Mouse (Mus musculus): Measurements from ENCODE around the gene Cdk6. TPM values are rescaled to one million over a fixed set of nuclear protein-coding genes. Genes with fewer than 3 reads are reported as not detected.

Cdk6 gene
- total and polyA plus RNA-seq, 3 experiments = 40.4 to 171 (median 50.8) TPM

- peaks cover 25 to 94% of the 10 kb centered on the region in 2 experiments for H3K4me1 ChIP-seq (ENCODE audit: control insufficient read depth in 1 of 2, insufficient read depth in 2 of 2)
- H3K9ac ChIP-seq (ENCODE audit: insufficient read depth, low read depth) = peak overlapping the region; percentile 44
- peaks cover 3% of the 10 kb centered on the region for H3K9me3 ChIP-seq (replicated peaks; ENCODE audit: low read length)
- H3K4me3 ChIP-seq (replicated peaks in 1 of 3; ENCODE audit: low read depth in 2 of 3, low read length in 2 of 3, poor library complexity in 1 of 3) = no peak overlapping the region
- in situ Hi-C loops (cut with MboI; ENCODE audit: low pct_ligation_motif_present, low pct_unique_long_range_greater_than_20kb, low sequenced_read_pairs) = no loop called here
- H3K36me3 ChIP-seq (replicated peaks in 1 of 2; ENCODE audit: control insufficient read depth in 1 of 2, insufficient read depth in 1 of 2, low read length in 1 of 2) = peaks cover 12 to 29% of the 10 kb centered on the region in 2 experiments
- peak overlapping the region; percentile 87 for H3K27ac ChIP-seq (ENCODE audit: insufficient read depth, low read depth)
- TF ChIP-seq KAT2A (IDR thresholded peaks at IDR 0.05; ENCODE audit: insufficient replicate concordance, low read length) (no peak), GABPA (IDR thresholded peaks at IDR 0.05; ENCODE audit: insufficient replicate concordance, low read depth, low read length) (no peak), HCFC1 (IDR thresholded peaks at IDR 0.05; ENCODE audit: low read depth, low read length) (peak; percentile 18; the same call in 1 of the 2 replicates), SIN3A (IDR thresholded peaks at IDR 0.05; ENCODE audit: low read length) (no peak), BHLHE40 (IDR thresholded peaks at IDR 0.05; ENCODE audit: low read depth, low read length) (no peak), CHD1 (IDR thresholded peaks at IDR 0.05; ENCODE audit: low read depth, low read length) (peak; percentile 7; the same call in 1 of the 2 replicates), ZNF384 (IDR thresholded peaks at IDR 0.05; ENCODE audit: low read depth, low read length) (peak; percentile 84), TBP (conservative IDR thresholded peaks at IDR 0.05; ENCODE audit: low read depth, low read length) (no peak), JUND (conservative IDR thresholded peaks at IDR 0.05; ENCODE audit: low read depth, low read length) (no peak), EP300 (IDR thresholded peaks at IDR 0.05; ENCODE audit: low read length) (no peak), PAX5 (IDR thresholded peaks at IDR 0.05; ENCODE audit: low read length) (no peak), POLR2AphosphoS2 (IDR thresholded peaks at IDR 0.05; ENCODE audit: low read depth, low read length) (no peak), IRF4 (IDR thresholded peaks at IDR 0.05; ENCODE audit: low read depth, low read length) (no peak)
- no peak for DNase-seq (ENCODE audit: extremely low read depth)
- dilution Hi-C loops (cut with MboI; ENCODE audit: extremely low pct_ligation_motif_present, extremely low pct_unique_long_range_greater_than_20kb, low sequenced_read_pairs) = no loop called here
- peak overlapping the region; percentile 68 for H3K4me2 ChIP-seq (ENCODE audit: insufficient read depth, low read depth, poor library complexity, severe bottlenecking)
- peaks cover 63% of the 10 kb centered on the region for H3K79me2 ChIP-seq (replicated peaks; ENCODE audit: control insufficient read depth, extremely low read depth, insufficient read depth, poor library complexity, severe bottlenecking)
- H3K27me3 ChIP-seq (replicated peaks) = no peaks in the 10 kb centered on the region
Measured at GRCm38 (mm10) chr5:3508480-3509381, 167.4 kb downstream of the Cdk6 start.

GRCm38 (mm10) chr5:3509503-3509902 lies 168.2 kb downstream of the Cdk6 start:
- peak; percentile 62 for DNase-seq (ENCODE audit: extremely low read depth)
- in situ Hi-C loops (cut with MboI; ENCODE audit: low pct_ligation_motif_present, low pct_unique_long_range_greater_than_20kb, low sequenced_read_pairs) (no loop called here), dilution Hi-C loops (cut with MboI; ENCODE audit: extremely low pct_ligation_motif_present, extremely low pct_unique_long_range_greater_than_20kb, low sequenced_read_pairs) (no loop called here)
- Histone ChIP-seq H3K27me3 (replicated peaks) (no peaks in the 10 kb centered on the region), H3K27ac (ENCODE audit: insufficient read depth, low read depth) (peak overlapping the region; percentile 87), H3K36me3 (replicated peaks in 1 of 2; ENCODE audit: control insufficient read depth in 1 of 2, insufficient read depth in 1 of 2, low read length in 1 of 2) (peaks cover 17 to 31% of the 10 kb centered on the region in 2 experiments), H3K4me1 (ENCODE audit: control insufficient read depth in 1 of 2, insufficient read depth in 2 of 2) (peaks cover 18 to 94% of the 10 kb centered on the region in 2 experiments), H3K9me3 (replicated peaks; ENCODE audit: low read length) (peaks cover 3% of the 10 kb centered on the region), H3K4me3 (replicated peaks in 1 of 3; ENCODE audit: low read depth in 2 of 3, low read length in 2 of 3, poor library complexity in 1 of 3) (no peak overlapping the region), H3K9ac (ENCODE audit: insufficient read depth, low read depth) (0 out of 2 replicates have a peak overlapping the region, but pooled peaks have one; percentile 9), H3K4me2 (ENCODE audit: insufficient read depth, low read depth, poor library complexity, severe bottlenecking) (peak overlapping the region; percentile 68), H3K79me2 (replicated peaks; ENCODE audit: control insufficient read depth, extremely low read depth, insufficient read depth, poor library complexity, severe bottlenecking) (peaks cover 58% of the 10 kb centered on the region)
- TF ChIP-seq E2F4 (IDR thresholded peaks at IDR 0.05; ENCODE audit: insufficient replicate concordance, low read depth, low read length) (no peak), ZMIZ1 (IDR thresholded peaks at IDR 0.05; ENCODE audit: low read depth, low read length) (no peak), MEF2A (IDR thresholded peaks at IDR 0.05; ENCODE audit: borderline replicate concordance, low read depth, low read length) (peak; percentile 57; the same call in 1 of the 2 replicates), MXI1 (IDR thresholded peaks at IDR 0.05; ENCODE audit: low read depth, low read length) (peak; percentile 41; the same call in 1 of the 2 replicates), EP300 (IDR thresholded peaks at IDR 0.05; ENCODE audit: low read length) (peak; percentile 75), TBP (conservative IDR thresholded peaks at IDR 0.05; ENCODE audit: low read depth, low read length) (0 out of 2 replicates have a peak, but pooled peaks have one; percentile 28), RCOR1 (conservative IDR thresholded peaks at IDR 0.05; ENCODE audit: low read depth, low read length) (0 out of 2 replicates have a peak, but pooled peaks have one; percentile 55), MAFK (IDR thresholded peaks at IDR 0.05; ENCODE audit: insufficient replicate concordance, low read length) (peak; percentile 57; the same call in 1 of the 2 replicates), ETS1 (conservative IDR thresholded peaks at IDR 0.05; ENCODE audit: low read depth, low read length) (peak; percentile 75; the same call in 1 of the 2 replicates), RAD21 (IDR thresholded peaks at IDR 0.05; ENCODE audit: low read depth, low read length) (no peak; the same call in 1 of the 2 replicates), SIN3A (IDR thresholded peaks at IDR 0.05; ENCODE audit: low read length) (0 out of 2 replicates have a peak, but pooled peaks have one; percentile 47), USF1 (IDR thresholded peaks at IDR 0.05; ENCODE audit: low read depth, low read length) (peak; percentile 24; the same call in 1 of the 2 replicates), SMC3 (IDR thresholded peaks at IDR 0.05; ENCODE audit: low read depth, low read length) (no peak), BHLHE40 (IDR thresholded peaks at IDR 0.05; ENCODE audit: low read depth, low read length) (peak; percentile 62), MYC (IDR thresholded peaks at IDR 0.05; ENCODE audit: low read depth, low read length) (0 out of 2 replicates have a peak, but pooled peaks have one; percentile 57), CHD1 (IDR thresholded peaks at IDR 0.05; ENCODE audit: low read depth, low read length) (0 out of 2 replicates have a peak, but pooled peaks have one; percentile 41), ZNF384 (IDR thresholded peaks at IDR 0.05; ENCODE audit: low read depth, low read length) (no peak), PAX5 (IDR thresholded peaks at IDR 0.05; ENCODE audit: low read length) (no peak), MAX (IDR thresholded peaks at IDR 0.05; ENCODE audit: low read length) (peak; percentile 56; the same call in 1 of the 2 replicates), TCF12 (IDR thresholded peaks at IDR 0.05; ENCODE audit: low read depth, low read length) (0 out of 2 replicates have a peak, but pooled peaks have one; percentile 21), JUND (conservative IDR thresholded peaks at IDR 0.05; ENCODE audit: low read depth, low read length) (peak; percentile 58), IRF4 (IDR thresholded peaks at IDR 0.05; ENCODE audit: low read depth, low read length) (peak; percentile 69; the same call in 1 of the 2 replicates)

Measured in CH12.LX (cell line).